Mouse (Mus musculus) gastrocnemius, adult 2 months (tissue): ENCODE data around the gene Mthfd2. TPM values are rescaled to one million over a fixed set of nuclear protein-coding genes. Genes with fewer than 3 reads are reported as not detected.

ENCODE experiments used
- DNase-seq: peaks from one replicate; pipeline ENCODE4 v3.0.0; 2022
- H3K27ac ChIP-seq: fragments of 200-600 bp; 2 replicates; pipeline ENCODE4 v1.8.1; 2022; ENCODE audit warnings: mild to moderate bottlenecking
- H3K4me3 ChIP-seq: fragments of 200-600 bp; 2 replicates; pipeline ENCODE4 v1.8.1; 2022; ENCODE audit warnings: mild to moderate bottlenecking, moderate library complexity
- CTCF ChIP-seq: fragments of 200-600 bp; IDR thresholded peaks from 2 replicates; pipeline ENCODE4 v1.8.1; 2022; ENCODE audit warnings: antibody characterized with exemption, mild to moderate bottlenecking, moderate library complexity
- intact Hi-C: fragments of 180-260 bp; cut with DNase I; formaldehyde crosslinking; loops from one replicate; pipeline ENCODE4 v1.15.1; 2025
- total RNA-seq, 2 experiments: library from RNA; stranded (reverse); gene quantifications; 2 replicates each; pipeline ENCODE4 v1.2.3; 2021

Mthfd2 gene
- total RNA-seq, 2 experiments from 2014 or later = 3.0 to 4.2 TPM

DNA sequence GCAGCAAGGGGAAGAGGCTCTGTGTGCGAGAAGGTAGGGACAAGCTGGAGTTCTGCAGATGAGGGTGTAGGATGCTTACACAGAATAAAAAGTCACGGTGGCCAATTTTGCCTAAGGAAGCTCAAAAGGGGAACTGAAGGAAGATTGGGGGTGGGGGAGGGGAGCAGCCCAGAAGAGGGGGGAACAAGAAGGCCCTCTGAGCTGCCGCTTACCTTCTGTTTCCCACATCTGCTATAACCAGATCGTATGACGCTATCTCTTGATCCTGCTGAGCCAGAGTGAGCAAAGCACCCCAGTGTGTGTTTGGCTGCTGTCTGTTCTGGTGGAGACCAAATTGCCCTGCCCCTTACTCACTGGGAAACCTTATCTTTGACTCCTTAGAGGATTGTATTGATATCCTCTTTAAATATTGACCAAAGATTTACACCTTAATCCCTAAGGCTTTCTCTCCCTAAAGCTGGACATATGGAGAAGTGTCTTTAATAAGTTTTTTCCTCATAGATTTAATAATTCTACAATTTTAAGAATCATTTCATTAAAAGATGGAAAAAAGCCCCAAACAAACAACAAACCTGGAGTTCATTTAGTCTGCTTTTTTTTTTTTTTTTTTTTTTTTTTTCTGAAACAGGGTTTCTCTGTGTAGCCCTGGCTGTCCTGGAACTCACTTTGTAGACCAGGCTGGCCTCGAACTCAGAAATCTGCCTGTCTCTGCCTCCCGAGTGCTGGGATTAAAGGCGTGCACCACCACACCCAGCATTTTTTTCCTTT lies 1.9 kb downstream of the Mthfd2 start:
- intact Hi-C loops = no loop called here
- no peak overlapping the region for H3K4me3 ChIP-seq
- no peak for TF ChIP-seq CTCF
- H3K27ac ChIP-seq = no peak overlapping the region
- DNase-seq = no peak

GRCm38 (mm10) chr6:83322794-83323193 lies 2.9 kb downstream of the Mthfd2 start:
- intact Hi-C loops = no loop called here
- DNase-seq = no peak
- no peak overlapping the region for H3K27ac ChIP-seq
- no peak overlapping the region for H3K4me3 ChIP-seq
- TF ChIP-seq CTCF = no peak

GRCm38 (mm10) chr6:83321927-83322326 lies 3.8 kb downstream of the Mthfd2 start:
- no peak for DNase-seq
- Histone ChIP-seq H3K4me3 (no peak overlapping the region), H3K27ac (no peak overlapping the region)
- TF ChIP-seq CTCF = no peak
- intact Hi-C loops = no loop called here

DNA sequence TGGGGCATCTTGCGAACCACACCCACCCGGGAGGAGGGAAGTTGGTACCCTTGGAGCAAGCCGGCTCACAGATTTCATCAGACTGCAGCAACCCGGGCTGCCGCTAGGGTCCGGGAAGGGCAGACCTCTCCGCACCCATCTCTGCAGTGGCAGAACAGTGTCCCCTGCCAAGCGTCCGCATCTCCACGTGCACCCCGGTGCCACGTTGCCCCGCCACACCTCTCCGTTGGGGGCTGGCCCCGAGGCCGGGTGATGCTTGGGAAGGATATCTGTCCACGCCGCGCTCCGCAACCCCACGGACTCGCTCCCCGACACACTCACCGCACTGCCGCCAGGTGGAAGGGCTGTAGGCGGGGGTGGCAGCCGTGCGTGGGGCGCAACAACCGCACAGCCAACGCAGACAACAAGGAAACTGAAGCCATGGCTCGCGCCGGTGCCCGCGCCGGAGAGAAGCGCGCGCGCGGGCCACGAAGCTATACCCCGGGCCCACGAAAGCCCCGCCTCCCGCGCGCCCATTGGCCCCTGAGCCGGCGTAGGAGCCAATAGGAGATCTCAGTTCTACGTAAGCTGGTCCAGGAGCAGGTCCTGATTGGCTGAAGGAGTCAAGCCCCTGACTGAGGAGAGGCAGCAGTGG lies 8.5 kb downstream of the Mthfd2 start:
- DNase-seq = peak; percentile 95
- intact Hi-C loops = no loop called here
- TF ChIP-seq CTCF = peak; percentile 74
- Histone ChIP-seq H3K27ac (peak overlapping the region; percentile 74), H3K4me3 (peak overlapping the region; percentile 99)

DNA sequence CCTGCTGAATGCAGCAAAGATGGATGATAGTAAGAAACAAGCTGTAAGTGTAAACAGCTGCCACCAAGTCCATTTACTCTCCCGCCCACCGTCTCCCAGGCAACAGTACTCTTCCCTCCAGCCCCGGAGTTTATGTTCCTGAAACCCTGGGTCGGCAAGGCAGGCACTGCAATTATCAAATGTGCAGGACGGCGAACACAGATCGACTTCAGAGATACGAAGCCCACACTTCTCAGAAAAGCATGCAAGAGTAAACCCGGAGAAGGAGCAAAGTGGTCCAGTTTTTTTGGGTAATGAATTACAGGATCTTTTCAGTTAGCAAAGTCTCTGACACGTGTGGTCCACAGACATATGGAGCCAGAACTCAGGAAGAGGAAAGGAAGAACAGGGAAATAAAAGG lies 9.7 kb downstream of the Mthfd2 start:
- Histone ChIP-seq H3K4me3 (0 out of 2 replicates have a peak overlapping the region, but pooled peaks have one; percentile 7), H3K27ac (no peak overlapping the region)
- no peak for DNase-seq
- no peak for TF ChIP-seq CTCF
- intact Hi-C loops = no loop called here

GRCm38 (mm10) chr6:83315293-83315692 lies 10.4 kb downstream of the Mthfd2 start:
- no peak for TF ChIP-seq CTCF
- intact Hi-C loops = no loop called here
- Histone ChIP-seq H3K4me3 (no peak overlapping the region), H3K27ac (no peak overlapping the region)
- no peak for DNase-seq

DNA sequence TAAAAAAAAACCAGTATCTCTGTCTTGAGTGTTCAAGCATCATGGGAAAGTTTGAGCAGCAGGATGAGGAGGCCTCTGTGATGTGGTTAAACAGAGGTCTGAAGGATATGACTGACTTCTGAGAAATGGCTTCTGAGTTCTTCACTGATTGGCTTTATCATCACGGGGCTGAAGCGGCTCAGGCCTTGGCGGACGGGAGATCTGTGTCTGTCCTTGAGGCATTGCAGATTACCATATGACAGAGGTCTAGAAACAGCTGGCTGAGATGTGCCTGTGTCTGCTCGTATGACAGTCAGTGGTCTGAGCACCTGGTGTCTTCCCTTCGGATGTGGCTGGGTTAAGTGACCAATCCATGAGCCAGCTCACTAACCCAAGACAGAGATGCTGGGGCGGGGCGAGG lies 13.2 kb downstream of the Mthfd2 start:
- DNase-seq = no peak
- TF ChIP-seq CTCF = no peak
- intact Hi-C loops = no loop called here

DNA sequence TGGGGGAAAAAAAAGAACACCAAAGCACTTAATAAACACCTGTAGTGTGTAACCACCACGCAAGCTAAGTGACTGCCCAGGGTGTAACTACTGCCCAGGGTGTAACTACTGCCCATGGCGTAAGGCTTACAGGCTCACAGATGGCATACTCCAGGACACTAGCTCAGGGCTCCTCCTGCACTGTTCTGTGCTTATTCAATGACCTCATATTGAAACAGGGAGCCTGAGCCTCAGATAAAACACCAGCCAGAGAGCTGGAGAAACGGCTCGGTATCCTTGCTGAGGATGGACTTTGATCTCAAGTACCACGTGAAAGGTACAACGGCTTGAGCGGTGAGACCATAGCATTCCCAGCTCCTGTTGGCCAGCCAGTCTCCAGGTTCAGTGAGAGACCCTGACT lies 13.7 kb downstream of the Mthfd2 start:
- Histone ChIP-seq H3K4me3 (no peak overlapping the region), H3K27ac (no peak overlapping the region)
- TF ChIP-seq CTCF = no peak
- no peak for DNase-seq
- intact Hi-C loops = no loop called here

More for the DNA sequence above, 13.2 kb downstream of the Mthfd2 start:
- Histone ChIP-seq H3K4me3 (no peak overlapping the region), H3K27ac (no peak overlapping the region)

GRCm38 (mm10) chr6:83311206-83311605 lies 14.5 kb downstream of the Mthfd2 start:
- intact Hi-C loops = no loop called here
- no peak overlapping the region for H3K4me3 ChIP-seq
- H3K27ac ChIP-seq = no peak overlapping the region
- DNase-seq = no peak
- no peak for TF ChIP-seq CTCF

DNA sequence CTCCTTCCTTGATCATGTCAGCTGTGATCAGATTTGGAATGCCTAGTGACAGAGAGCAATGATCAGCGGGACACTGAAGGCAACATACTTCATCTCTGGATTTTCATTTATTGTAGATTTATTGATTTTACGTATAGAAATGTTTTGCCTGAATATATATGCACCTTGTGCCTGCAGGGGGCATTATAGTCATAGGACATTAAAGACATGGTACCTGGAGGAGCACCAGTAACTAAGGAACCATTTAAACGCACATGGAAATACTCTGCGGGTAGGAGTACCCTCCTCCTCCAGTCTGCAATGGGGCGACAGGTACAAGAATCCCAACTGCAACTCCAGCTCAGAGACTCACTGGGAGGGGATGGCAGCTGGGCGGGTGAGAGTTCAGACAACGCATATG lies 16.7 kb downstream of the Mthfd2 start:
- DNase-seq = no peak
- TF ChIP-seq CTCF = no peak; the same call in 1 of the 2 replicates
- no peak overlapping the region for H3K4me3 ChIP-seq
- H3K27ac ChIP-seq = no peak overlapping the region
- intact Hi-C loops = no loop called here

GRCm38 (mm10) chr6:83302264-83302663 lies 23.4 kb downstream of the Mthfd2 start:
- intact Hi-C loops = no loop called here
- TF ChIP-seq CTCF = no peak
- no peak overlapping the region for H3K4me3 ChIP-seq
- H3K27ac ChIP-seq = no peak overlapping the region
- DNase-seq = no peak

DNA sequence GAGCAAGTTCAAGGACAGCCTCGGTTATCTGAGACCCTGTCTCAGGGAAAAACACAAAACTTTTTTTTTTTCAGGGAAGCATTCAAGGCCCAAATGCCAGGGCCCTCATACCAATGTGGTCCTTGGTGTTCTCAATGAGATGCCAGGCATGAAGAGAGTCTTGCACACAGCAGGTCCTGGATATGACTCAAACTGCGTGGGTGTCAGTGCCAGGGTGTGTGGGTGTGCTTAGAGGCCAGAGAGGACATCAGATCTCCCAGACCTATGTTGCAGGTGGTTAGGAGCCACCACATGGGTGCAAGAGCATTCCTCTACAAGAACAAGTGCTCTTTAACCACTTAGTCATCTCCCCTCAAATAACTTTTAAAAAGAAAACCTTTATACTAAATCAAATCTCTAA lies 24.4 kb downstream of the Mthfd2 start:
- no peak for DNase-seq
- no peak for TF ChIP-seq CTCF
- Histone ChIP-seq H3K4me3 (no peak overlapping the region), H3K27ac (no peak overlapping the region)
- intact Hi-C loops = no loop called here

DNA sequence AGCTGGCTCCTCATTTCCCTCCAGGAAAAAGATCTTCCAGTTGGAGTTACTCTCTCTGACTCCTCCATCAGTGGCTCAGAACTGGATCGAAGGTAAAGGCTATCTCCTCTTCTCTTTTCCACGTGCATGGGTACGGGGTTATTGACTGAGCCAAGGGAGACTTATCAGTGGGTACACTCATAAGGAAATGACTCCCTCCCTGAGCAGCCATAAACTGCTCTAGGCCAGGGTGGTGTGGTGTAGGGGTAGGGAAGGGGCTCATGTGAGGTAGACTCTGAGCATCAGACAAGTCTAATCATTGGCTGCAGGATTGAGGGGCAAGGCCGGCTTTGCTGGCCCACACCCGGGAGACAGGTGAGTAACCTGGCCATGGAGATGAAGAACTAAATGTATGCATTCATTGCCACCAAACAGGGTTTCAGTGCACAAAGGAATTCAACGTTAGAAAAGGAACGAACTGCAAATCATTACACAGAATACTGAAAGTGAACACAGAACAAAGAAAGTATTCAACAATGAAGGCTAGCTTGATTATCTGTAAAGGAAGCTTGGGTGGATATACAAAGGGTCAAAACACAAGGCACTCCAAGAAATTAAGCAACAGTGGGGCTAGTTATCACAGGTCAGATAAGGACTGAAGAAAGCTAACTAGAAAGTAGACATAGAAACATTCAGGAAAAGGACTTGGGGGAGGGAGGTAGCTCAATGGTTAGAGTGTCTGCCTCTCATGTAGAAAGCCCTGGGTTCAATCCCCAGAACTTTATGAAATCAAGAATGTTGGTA lies 25.1 kb downstream of the Mthfd2 start:
- no peak overlapping the region for H3K27ac ChIP-seq
- no peak for DNase-seq
- H3K4me3 ChIP-seq = no peak overlapping the region
- no peak for TF ChIP-seq CTCF
- intact Hi-C loops = no loop called here
